Mouse (Mus musculus): ENCODE data around the gene Foxp1. TPM values are rescaled to one million over a fixed set of nuclear protein-coding genes. Genes with fewer than 3 reads are reported as not detected.

The Foxp1 gene
- total RNA-seq, 2 experiments from 2014 or later: 29.4 to 32.8 TPM

DNA sequence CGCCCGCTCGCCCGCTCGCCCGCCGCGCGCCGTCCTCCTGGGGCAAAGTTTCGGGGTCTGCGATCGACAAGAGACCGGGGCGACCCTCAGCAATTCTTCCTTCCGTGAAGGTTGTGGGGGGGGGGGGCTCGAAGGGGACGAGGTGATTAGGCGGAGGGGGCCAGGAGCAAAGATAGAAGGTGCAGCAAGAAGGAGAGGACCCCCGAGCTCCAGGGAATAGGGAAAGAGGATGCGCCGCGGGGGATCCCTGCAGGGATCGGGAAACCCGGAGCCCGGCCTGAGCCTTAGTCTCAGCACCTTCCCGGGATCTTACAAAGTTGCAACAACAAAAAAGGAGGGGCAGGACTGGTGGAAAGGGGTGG is 1.9 kb downstream of the Foxp1 start:
- DNase-seq: no peak

DNA sequence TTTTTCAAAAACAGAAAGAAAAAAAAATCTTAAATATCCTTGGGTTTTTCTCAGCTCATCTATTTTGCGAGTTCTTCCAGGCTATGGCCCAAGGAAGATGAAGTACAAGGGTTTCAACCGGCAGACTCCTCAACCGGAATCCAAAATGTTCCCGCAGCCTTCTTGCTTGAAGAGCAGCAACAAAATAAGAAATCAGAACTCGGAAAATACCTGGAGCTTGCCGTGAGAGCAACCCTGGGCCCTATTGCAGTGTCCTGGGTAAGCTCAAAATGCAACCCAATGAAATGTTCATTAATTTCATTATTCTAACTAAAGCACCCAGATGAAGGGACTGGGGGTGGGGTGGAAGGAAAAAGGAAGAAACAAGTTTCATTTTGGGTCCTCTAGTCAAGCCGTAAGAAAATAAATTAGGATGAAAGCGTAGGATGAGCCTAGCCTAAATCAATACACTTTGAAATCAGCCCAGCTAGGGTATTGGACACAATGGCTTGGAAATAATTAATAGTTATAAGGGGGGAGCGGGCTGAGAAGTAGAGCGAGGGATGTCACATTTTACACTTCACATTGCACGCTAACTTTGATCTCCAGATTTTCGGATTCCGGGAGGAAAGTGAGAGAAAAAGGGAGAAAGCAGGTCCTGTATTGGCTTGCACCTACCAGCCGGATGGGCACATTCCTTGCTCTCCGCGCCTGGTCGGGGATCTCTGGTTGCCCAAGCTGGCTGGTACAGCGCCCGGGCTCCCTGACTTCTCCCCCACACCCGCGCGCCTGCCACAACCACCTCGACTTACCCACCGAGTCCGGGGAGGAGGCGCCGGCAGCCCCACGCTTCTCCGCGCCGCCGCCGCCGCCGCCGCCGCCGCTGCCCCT is 2.5 kb downstream of the Foxp1 start:
- peak; percentile 47 to 63 for DNase-seq

DNA sequence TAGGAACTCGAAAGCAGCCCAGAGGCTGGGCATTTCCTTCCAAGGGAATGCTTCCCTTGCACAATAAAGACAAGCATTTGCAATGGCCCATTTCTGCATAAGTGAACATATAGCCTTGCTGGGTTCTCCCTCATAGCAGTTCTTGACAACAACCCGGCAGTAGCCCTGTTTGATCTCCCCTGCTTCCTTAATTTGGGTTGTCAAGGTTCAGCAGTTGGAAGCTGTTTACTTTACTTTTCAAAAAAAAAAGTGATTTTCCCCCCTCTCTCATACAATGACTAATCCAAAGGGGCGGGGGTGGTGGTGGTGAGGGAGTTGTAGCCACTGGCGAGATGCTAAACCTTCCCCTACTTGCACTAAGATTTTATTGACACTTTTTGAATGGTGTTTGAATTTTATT is 3.5 kb downstream of the Foxp1 start:
- no peak for DNase-seq

DNA sequence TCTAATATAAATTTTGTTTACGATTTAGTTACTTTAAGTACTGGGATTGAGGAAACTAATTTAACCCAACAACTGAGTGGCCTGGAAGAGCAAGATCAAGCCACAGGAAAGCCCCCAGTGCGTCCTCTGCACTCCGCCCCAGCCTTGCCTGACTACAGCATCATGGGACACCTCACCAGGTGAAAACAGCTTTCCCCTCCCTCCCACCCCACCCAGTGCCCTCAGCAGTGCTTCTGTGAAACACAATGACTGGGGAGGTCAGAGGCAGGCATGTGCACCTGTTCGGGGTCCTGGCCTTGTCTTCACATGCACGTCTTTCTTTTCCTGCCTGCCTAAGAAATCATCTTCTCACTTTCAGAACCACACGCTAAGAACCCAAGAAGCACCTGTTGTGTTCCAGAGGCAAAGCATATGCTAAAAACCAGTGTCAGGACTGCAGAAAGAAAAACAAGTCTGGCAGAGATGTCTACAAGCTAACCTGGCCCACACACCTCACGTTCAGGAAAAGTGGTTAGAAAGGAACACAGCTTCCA is 6.8 kb downstream of the Foxp1 start:
- no peak for DNase-seq

- DNase-seq: peak in 1 of 2 experiments; percentile 28
Measured at GRCm38 (mm10) chr6:99511862-99512261, 10.7 kb downstream of the Foxp1 start.

- DNase-seq: peak; percentile 60 to 65
Measured at GRCm38 (mm10) chr6:99509189-99509592, 13.3 kb downstream of the Foxp1 start.

- DNase-seq: no peak
Measured at GRCm38 (mm10) chr6:99506816-99507215, 15.7 kb downstream of the Foxp1 start.

DNA sequence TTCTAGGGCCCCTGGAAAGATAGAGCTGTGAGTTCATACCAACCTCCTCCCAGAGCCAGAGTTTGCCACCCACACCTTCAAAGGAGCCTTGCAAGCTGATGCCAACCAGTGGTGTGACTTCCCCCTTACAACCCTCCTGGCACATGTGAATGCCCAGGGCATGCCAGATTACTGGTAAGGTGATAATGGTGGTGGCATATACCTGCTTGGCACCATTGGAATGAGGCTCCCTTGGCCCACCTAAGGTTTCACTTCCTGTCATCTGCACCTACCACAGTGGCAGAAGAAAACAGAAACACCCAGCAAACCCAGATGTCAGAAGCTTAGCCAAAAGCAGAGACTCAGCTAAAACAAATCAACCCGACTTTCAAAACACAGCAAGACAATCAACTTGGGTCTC is 18.8 kb downstream of the Foxp1 start:
- no peak for DNase-seq

DNA sequence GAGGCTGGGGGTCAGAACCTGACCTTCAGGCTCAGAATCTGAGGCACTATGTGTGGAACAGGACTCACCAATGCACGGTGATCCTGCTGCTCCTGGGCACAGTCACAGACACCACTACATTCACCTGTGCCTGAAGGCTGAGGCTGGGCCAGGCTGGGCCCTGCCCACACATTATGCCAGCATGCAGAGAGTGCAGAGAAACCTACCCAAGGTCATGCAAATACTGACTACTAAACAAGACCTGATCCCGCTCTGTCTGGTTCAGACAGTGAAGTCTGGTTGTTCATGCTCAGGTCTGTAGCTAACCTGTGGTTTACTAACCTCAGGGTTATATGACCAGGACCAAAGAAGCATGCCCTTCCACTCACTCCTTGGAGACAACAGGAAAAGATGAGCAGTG is 19.8 kb downstream of the Foxp1 start:
- DNase-seq: no peak

- no peak for DNase-seq
Measured at GRCm38 (mm10) chr6:99502314-99502713, 20.2 kb downstream of the Foxp1 start.

DNA sequence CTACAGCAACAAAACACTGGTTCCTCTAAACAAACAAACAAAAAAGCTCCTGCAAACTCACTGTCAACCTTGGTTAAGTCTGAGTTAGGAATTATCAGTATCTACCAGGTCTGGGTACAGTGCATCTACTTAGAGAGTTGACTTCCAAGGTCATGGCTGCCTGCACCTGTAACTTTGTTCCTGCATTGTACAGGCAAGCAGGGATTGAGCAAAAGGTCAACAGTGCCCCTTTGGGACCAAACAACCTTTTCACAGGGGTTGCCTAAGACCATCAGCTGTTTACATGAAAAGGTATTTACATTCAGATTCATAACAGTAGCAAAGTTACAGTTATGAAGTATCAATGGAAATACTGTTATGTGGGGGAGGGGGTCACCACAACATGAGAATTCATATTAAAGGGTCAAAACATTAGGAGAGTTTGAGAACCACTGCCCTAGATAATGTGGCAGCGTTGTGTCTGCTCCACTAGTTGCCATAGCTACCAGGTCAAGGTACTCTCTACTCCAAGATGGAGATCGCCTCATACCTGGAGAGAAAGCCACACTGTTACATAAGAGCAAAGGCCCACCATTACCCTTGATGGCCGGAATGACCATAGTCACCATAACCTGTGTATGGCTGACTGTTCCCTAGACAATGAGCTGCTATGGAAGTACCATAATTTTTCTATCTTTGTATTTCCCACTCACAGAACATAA is 21.8 kb downstream of the Foxp1 start:
- no peak for DNase-seq

- DNase-seq: no peak
Measured at GRCm38 (mm10) chr6:99498082-99498481, 24.4 kb downstream of the Foxp1 start.

DNA sequence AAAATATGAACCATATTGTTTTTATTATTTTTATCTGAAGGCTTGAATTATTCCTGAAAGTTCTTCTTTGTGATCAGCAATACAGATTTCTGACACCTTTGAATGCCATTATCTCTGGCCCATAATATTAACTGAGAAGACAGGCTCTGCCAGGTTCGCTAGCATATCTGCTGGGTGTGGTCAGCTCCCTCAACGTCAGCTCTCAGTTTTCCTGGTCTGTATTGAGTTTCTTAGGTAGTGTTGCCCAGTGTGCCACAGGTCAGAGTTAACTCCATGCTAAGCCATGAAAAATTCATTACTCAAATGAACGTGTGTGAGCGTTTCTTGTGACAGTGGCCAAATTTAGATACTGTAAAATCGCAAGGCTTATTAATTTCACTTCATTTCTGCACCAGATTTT is 26.4 kb downstream of the Foxp1 start:
- peak in 1 of 2 experiments; percentile 31 for DNase-seq

GRCm38 (mm10) chr6:99492937-99493336 is 29.6 kb downstream of the Foxp1 start:
- DNase-seq: no peak

- DNase-seq: no peak
Measured at GRCm38 (mm10) chr6:99491979-99492544, 30.5 kb downstream of the Foxp1 start.

DNA sequence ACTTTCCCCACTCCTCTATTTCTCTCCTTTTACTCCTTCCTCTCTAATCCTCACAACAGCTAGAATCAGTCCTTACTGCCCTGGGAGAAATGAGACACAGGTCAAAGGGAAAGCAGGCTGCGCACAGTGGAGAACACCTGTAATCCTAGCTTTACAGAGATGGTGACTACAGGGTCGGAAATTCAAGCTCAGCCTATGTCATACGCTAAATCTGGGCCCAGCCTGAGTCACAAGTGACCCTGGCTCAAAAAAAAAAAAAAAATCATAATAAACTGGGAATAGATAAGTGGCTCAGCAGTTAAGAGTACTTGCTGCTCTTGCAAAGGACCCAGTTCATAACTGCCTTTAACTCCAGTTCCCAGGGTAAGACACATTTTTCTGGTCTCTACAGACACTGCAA is 31.4 kb downstream of the Foxp1 start:
- no peak for DNase-seq

DNA sequence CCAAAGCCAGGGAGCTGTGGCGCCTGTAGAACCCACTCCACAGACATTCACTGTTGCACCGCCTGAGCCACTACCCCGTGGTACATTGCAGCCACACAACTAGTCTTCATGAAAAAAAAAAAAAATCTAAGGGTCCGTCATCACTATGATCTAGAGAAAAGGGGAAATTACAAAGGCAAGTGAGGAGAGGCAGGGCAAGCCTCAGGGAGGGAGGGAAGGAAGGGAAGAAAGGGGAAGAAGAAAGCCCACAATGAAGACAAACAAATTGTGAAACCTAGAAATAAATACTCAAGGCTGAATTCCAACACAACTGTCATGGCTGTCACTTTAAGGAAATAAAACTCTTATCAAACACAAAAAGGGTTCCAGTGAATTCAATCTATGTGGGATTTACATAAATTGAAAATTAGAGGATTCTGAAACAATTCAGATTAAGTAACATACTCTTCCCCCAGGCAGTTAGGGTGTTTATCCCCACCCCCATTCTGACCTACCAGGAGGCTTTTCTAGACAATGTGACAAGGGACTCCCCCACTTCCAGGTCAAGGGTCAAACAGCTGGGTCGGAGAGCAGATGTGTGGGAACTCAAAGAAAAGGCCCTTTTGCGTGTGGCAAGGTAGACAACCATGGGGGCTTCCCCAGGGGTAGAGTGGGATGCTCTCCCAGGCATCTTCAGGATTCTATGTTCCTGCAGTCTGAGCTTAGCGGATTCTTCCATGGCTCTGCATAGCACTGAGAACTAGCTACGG is 32.4 kb downstream of the Foxp1 start:
- peak in 1 of 2 experiments; percentile 15 for DNase-seq

DNA sequence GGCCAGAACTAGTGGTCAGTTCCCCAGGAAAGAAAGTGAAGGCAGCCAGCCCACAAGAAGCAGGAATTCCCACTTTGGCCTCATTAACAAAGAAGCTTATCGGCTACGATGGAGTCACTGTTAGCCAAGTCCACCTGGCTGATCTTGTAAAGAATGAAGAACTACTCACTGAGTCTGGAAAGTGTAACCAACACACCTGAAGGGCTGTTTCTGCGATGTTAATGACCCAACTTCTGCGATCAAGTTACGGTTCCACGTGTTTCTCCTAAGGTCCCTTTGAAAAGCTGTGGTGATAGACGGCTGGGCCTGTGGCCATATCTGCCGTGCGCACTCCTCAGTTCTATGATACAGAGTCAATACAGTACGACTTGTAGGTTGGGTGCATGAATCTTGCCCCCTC is 33.1 kb downstream of the Foxp1 start:
- DNase-seq: no peak

DNA sequence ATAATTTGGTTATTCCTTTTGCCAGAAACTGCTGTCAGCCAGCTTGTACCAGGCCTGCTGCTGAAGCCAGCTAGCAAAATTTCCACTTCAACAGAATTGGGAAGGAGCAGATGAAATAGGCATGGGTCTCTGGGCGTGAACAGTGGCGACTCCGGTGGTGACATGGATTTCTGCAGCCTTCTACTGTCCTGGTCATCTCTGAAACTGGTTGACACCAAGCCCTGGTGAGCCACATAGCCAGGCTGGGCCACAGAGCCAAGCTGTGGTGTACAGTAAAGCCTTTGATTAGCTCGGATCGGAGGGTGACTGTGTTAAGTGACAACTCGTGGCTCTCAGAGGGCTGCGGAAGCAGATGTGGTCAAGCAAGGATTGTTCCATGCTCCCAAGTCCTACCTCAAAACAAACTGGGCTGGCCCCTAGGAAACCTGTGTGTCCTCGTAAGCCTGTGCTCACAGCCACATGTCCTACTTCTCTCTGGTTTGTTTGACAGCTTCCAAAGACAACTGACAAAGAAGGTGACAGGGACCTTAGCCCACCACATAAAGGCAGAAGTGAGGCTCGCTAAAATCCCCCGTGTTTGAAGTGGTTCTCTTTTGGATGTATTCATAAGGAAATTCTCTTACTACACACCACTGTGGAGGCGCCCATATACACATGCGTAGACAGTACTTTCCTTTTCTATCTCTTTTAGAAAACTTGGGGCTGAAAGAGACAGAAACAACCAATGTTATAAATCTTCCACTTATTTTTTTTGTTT is 36.5 kb downstream of the Foxp1 start:
- DNase-seq: peak; percentile 39 to 42

DNA sequence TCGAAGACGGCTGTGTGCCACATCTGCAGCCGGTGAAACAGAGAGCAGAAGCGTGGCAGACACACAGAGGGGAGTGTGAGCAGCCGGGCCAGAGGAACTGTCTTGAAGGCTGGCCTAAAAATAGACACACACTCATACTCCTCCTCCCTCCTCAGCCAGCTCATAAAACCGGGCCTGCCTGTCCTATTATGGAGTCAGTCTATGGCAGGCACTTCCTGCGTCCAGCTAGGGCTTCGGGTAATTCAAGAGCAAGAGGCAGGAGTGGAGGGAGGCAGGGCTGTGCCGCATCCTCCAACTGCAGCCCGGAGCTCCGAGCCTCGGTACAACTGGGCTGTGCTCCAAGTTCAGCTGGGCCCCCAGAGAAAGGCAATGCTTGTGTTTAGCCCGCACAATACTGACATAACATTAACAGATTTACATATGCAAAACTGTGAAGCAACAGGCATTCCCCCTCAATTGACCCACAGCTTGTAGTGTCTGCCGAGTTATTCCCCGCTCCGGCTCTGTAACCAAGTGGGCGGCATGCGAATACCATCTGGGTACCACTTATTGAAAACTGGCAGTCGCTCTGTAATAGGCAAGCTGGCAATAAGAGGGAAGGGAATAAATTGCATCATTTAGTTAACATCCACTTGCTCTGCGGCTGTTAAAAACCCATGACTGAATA is 37.2 kb downstream of the Foxp1 start:
- peak; percentile 80 to 90 for DNase-seq

- no peak for DNase-seq
Measured at GRCm38 (mm10) chr6:99484884-99485216, 37.7 kb downstream of the Foxp1 start.
